Mouse (Mus musculus) lung, embryonic 16.5 days (tissue): ENCODE measurements at regions not wholly inside any gene's neighbourhood (a gene's known extent, or its start where the extent isn't known, plus 50 kb on each side); places are given as distances from the start of the nearest gene placed in this dataset.
A peak's percentile ranks its signal among the peaks of the same experiment; 100 is the strongest.

Experiments used
- ATAC-seq: fragments of 200-750 bp; cut with Nextera tagmentation; 2 replicates; pipeline ENCODE4 v1.8.0; 2017; ENCODE audit warnings: low read depth, mild to moderate bottlenecking, moderate library complexity
- H3K27ac ChIP-seq: fragments of 300-500 bp; sonication (generic); 2 replicates; pipeline ENCODE4 v1.5.1; 2014; ENCODE audit warnings: mild to moderate bottlenecking, control low read depth, low read length
- H3K27me3 ChIP-seq: fragments of 300-500 bp; sonication (generic); 2 replicates; pipeline ENCODE4 v1.6.1; 2014; ENCODE audit warnings: low read depth, low read length, mixed read lengths; ENCODE audit not compliant: control insufficient read depth, insufficient read depth
- H3K36me3 ChIP-seq: fragments of 300-500 bp; sonication (generic); 2 replicates; pipeline ENCODE4 v1.6.1; 2014; ENCODE audit warnings: low read length; ENCODE audit not compliant: control insufficient read depth, insufficient read depth
- H3K4me1 ChIP-seq: fragments of 300-500 bp; sonication (generic); replicated peaks from 2 replicates; pipeline ENCODE4 v1.6.1; 2014; ENCODE audit warnings: low read length, mixed read lengths; ENCODE audit not compliant: control insufficient read depth, insufficient read depth
- H3K4me2 ChIP-seq: fragments of 300-500 bp; sonication (generic); 2 replicates; pipeline ENCODE4 v1.6.1; 2014; ENCODE audit warnings: low read depth, low read length, control low read depth
- H3K4me3 ChIP-seq: fragments of 300-500 bp; sonication (generic); 2 replicates; pipeline ENCODE4 v1.5.1; 2014; ENCODE audit warnings: mild to moderate bottlenecking, low read length, control low read depth
- H3K9ac ChIP-seq: fragments of 300-500 bp; sonication (generic); 2 replicates; pipeline ENCODE4 v1.6.1; 2014; ENCODE audit warnings: low read length, control low read depth
- H3K9me3 ChIP-seq: fragments of 300-500 bp; sonication (generic); 2 replicates; pipeline ENCODE4 v1.6.1; 2016; ENCODE audit warnings: low read length; ENCODE audit not compliant: control insufficient read depth
- WGBS: fragments of 180-500 bp; shearing (Covaris S2); extraction: QIAGEN DNeasy Blood & Tissue Kit; methylation state at CpG from one replicate; pipeline ENCODE4 v1.1.7; 2014; 5-methylcytosine and 5-hydroxymethylcytosine counted together

GRCm38 (mm10) chr1:122439358-122439757 is 871.6 kb upstream of the Ddx18 start:
- Histone ChIP-seq H3K36me3 (no peaks in the 10 kb centered on the region), H3K9ac (no peak overlapping the region), H3K4me1 (no peaks in the 10 kb centered on the region), H3K27ac (no peak overlapping the region), H3K4me2 (no peak overlapping the region), H3K9me3 (no peaks in the 10 kb centered on the region), H3K4me3 (no peak overlapping the region), H3K27me3 (no peaks in the 10 kb centered on the region)
- no peak for ATAC-seq
- WGBS = 53% methylated on average over 3 of the region's 3 CpGs

- 69% methylated on average over 2 of the region's 2 CpGs for WGBS
- no peaks in the 10 kb centered on the region for H3K27me3 ChIP-seq
- H3K4me2 ChIP-seq = no peak overlapping the region
- ATAC-seq = no peak
- H3K4me1 ChIP-seq = no peaks in the 10 kb centered on the region
- H3K4me3 ChIP-seq = no peak overlapping the region
- H3K27ac ChIP-seq = no peak overlapping the region
- H3K9me3 ChIP-seq = no peaks in the 10 kb centered on the region
- no peak overlapping the region for H3K9ac ChIP-seq
- H3K36me3 ChIP-seq = no peaks in the 10 kb centered on the region
These were observed 855.7 kb upstream of the Ddx18 start for GRCm38 (mm10) chr1:122423503-122423902.

GRCm38 (mm10) chr1:122396342-122396741 is 828.6 kb upstream of the Ddx18 start:
- Histone ChIP-seq H3K4me2 (no peak overlapping the region), H3K9me3 (no peaks in the 10 kb centered on the region), H3K4me3 (no peak overlapping the region), H3K9ac (no peak overlapping the region), H3K36me3 (no peaks in the 10 kb centered on the region), H3K4me1 (no peaks in the 10 kb centered on the region), H3K27ac (no peak overlapping the region), H3K27me3 (no peaks in the 10 kb centered on the region)
- 91% methylated on average over 2 of the region's 2 CpGs for WGBS
- ATAC-seq = no peak

GRCm38 (mm10) chr1:122393660-122394355 is 826.0 kb upstream of the Ddx18 start:
- no peaks in the 10 kb centered on the region for H3K36me3 ChIP-seq
- H3K9me3 ChIP-seq = no peaks in the 10 kb centered on the region
- no peak overlapping the region for H3K27ac ChIP-seq
- ATAC-seq = no peak
- no peaks in the 10 kb centered on the region for H3K27me3 ChIP-seq
- H3K4me2 ChIP-seq = no peak overlapping the region
- no peak overlapping the region for H3K9ac ChIP-seq
- H3K4me3 ChIP-seq = no peak overlapping the region
- H3K4me1 ChIP-seq = no peaks in the 10 kb centered on the region
- WGBS = 54% methylated on average over 3 of the region's 3 CpGs

GRCm38 (mm10) chr1:122357015-122357414 is 789.2 kb upstream of the Ddx18 start:
- H3K4me2 ChIP-seq = no peak overlapping the region
- 89% methylated on average over 16 of the region's 16 CpGs for WGBS
- no peak overlapping the region for H3K4me3 ChIP-seq
- no peaks in the 10 kb centered on the region for H3K4me1 ChIP-seq
- H3K36me3 ChIP-seq = no peaks in the 10 kb centered on the region
- H3K9ac ChIP-seq = no peak overlapping the region
- H3K27ac ChIP-seq = no peak overlapping the region
- ATAC-seq = peak; percentile 85
- H3K9me3 ChIP-seq = no peaks in the 10 kb centered on the region
- H3K27me3 ChIP-seq = no peaks in the 10 kb centered on the region

- no peaks in the 10 kb centered on the region for H3K27me3 ChIP-seq
- H3K4me1 ChIP-seq = no peaks in the 10 kb centered on the region
- H3K4me3 ChIP-seq = no peak overlapping the region
- H3K27ac ChIP-seq = no peak overlapping the region
- no peak overlapping the region for H3K4me2 ChIP-seq
- H3K9me3 ChIP-seq = no peaks in the 10 kb centered on the region
- no peaks in the 10 kb centered on the region for H3K36me3 ChIP-seq
- ATAC-seq = no peak
- H3K9ac ChIP-seq = no peak overlapping the region
These were observed 783.7 kb upstream of the Ddx18 start for GRCm38 (mm10) chr1:122351530-122351929.

- 42% methylated on average over 6 of the region's 6 CpGs for WGBS
- Histone ChIP-seq H3K36me3 (no peaks in the 10 kb centered on the region), H3K9ac (no peak overlapping the region), H3K4me3 (no peak overlapping the region), H3K27me3 (no peaks in the 10 kb centered on the region), H3K4me1 (no peaks in the 10 kb centered on the region), H3K27ac (no peak overlapping the region), H3K4me2 (no peak overlapping the region), H3K9me3 (no peaks in the 10 kb centered on the region)
- no peak for ATAC-seq
These were observed 765.5 kb upstream of the Ddx18 start for GRCm38 (mm10) chr1:122333267-122333666.

GRCm38 (mm10) chr1:122328276-122328675 is 760.5 kb upstream of the Ddx18 start:
- Histone ChIP-seq H3K27ac (no peak overlapping the region), H3K36me3 (no peaks in the 10 kb centered on the region), H3K4me3 (no peak overlapping the region), H3K9me3 (no peaks in the 10 kb centered on the region), H3K4me1 (no peaks in the 10 kb centered on the region), H3K9ac (no peak overlapping the region), H3K4me2 (no peak overlapping the region), H3K27me3 (no peaks in the 10 kb centered on the region)
- WGBS = 33% methylated on average over 1 of the region's 1 CpGs
- ATAC-seq = no peak
